ENCODE assay signal across 17 mouse cellular contexts in the genomic region with DNA sequence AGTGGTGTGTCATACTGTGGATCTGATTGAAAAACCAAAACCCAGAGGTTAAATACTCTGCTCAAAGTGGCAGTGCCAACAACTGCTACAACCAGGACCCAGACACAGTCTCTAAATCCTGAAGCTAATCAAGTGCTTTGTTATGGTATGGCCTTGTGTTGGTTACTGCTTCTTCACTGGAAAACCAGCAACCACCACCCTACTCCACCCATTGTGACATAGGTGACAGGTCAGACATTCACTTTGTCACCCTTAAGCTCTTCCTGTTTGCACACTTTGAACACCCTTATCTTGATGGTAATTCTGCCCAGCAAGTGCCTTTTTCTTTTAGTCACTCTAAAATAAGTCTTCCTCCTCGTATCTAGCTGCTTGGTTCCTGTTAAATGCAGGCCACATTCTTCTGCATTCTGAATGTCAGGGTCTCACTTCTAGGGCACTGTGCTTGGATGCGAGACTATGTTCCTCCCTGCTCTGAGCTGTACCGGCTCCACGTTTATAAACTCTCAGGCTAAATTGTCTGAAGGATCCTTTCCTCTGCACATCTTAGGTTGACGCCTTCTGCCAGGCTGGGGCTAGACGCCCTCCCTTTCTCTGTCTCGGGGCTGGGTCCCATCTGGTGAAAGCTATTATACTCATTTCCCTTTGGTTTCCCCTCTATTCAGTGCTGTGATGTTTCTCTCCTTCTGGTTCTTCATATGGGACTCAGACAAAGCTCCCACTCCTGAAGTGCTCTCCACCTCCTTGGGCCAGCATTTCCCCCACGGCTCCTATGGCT. TPM values are rescaled to one million over a fixed set of nuclear protein-coding genes. Genes with fewer than 3 reads are reported as not detected.
A peak's percentile ranks its signal among the peaks of the same experiment; 100 is the strongest.
DNase-seq lines count a peak whose midpoint lies in the region; ATAC-seq and TF ChIP-seq lines count a peak whose summit lies in the region.
"Had no signal": no experiment of that assay in that cellular context is flagged by ENCODE, and none has a peak within 500 bp of the region (broad histone marks: within the 10 kb centered on the region; RNA-seq: fewer than 3 reads in every experiment).

No protein-coding gene starts in this region.

- H3K27me3 ChIP-seq in MEL (ENCODE audit: control insufficient read depth in 1 of 2, insufficient read depth in 2 of 2, low read length in 2 of 2), result no peaks in the 10 kb centered on the region
- H3K27me3 ChIP-seq in forebrain, postnatal 0 days (ENCODE audit: insufficient read depth, low read length), result no peaks in the 10 kb centered on the region
- H3K27me3 ChIP-seq in splenic B cell, adult 2 months (ENCODE audit: control insufficient read depth, insufficient read depth, low read length, poor library complexity, severe bottlenecking), result no peaks in the 10 kb centered on the region
- H3K27me3 ChIP-seq: embryonic facial prominence, embryonic 15.5 days; intestine, embryonic 15.5 days had no signal

- DNase-seq in lung, postnatal 25 days (ENCODE audit: low spot score), result peak; percentile 30
- no peak for DNase-seq in lung, postnatal 14 days
- DNase-seq in MEL (ENCODE audit: low read depth, low spot score), result peak; percentile 9
- no peak for DNase-seq in forebrain, postnatal 0 days
- DNase-seq in splenic B cell, adult 2 months (ENCODE audit: low read depth, low spot score), result peak; percentile 35
- no peak for DNase-seq in urinary bladder, postnatal 4 days (ENCODE audit: low spot score in 2 of 2)
- no peak for DNase-seq in gastrocnemius, postnatal 4 days (ENCODE audit: low spot score in 2 of 2)
- DNase-seq in right cerebral cortex, postnatal 4 days, result no peak
- DNase-seq: cerebellum, postnatal 10 days; kidney, postnatal 14 days had no signal

- H3K79me2 ChIP-seq in MEL (ENCODE audit: control insufficient read depth, insufficient read depth, low read length, poor library complexity), result no peaks in the 10 kb centered on the region

- H3K9ac ChIP-seq in MEL (ENCODE audit: control insufficient read depth, low read depth, low read length, poor library complexity, severe bottlenecking), result no peak overlapping the region
- H3K9ac ChIP-seq in forebrain, postnatal 0 days, result no peak overlapping the region
- H3K9ac ChIP-seq: embryonic facial prominence, embryonic 15.5 days; intestine, embryonic 15.5 days; liver, embryonic 14.5 days had no signal

- no peak overlapping the region for H3K27ac ChIP-seq in MEL (ENCODE audit: control insufficient read depth, low read depth, low read length)
- no peak overlapping the region for H3K27ac ChIP-seq in forebrain, postnatal 0 days (ENCODE audit: low read depth, low read length)
- H3K27ac ChIP-seq: embryonic facial prominence, embryonic 15.5 days; intestine, embryonic 15.5 days; liver, embryonic 14.5 days had no signal

- H3K9me3 ChIP-seq in MEL (replicated peaks; ENCODE audit: insufficient read depth, low read length), result no peaks in the 10 kb centered on the region
- no peaks in the 10 kb centered on the region for H3K9me3 ChIP-seq in forebrain, postnatal 0 days (ENCODE audit: low read length)
- H3K9me3 ChIP-seq: embryonic facial prominence, embryonic 15.5 days; intestine, embryonic 15.5 days had no signal

- TF ChIP-seq RAD21 in MEL (IDR thresholded peaks at IDR 0.05; ENCODE audit: low read depth, low read length), result no peak

- H3K4me3 ChIP-seq in MEL (ENCODE audit: control insufficient read depth in 1 of 2, insufficient read depth in 1 of 2, low read depth in 2 of 2, low read length in 2 of 2), result no peak overlapping the region
- no peak overlapping the region for H3K4me3 ChIP-seq in forebrain, postnatal 0 days (ENCODE audit: low read depth, low read length)
- H3K4me3 ChIP-seq: embryonic facial prominence, embryonic 15.5 days; intestine, embryonic 15.5 days had no signal

- H3K4me2 ChIP-seq in forebrain, postnatal 0 days (ENCODE audit: low read depth), result no peak overlapping the region
- H3K4me2 ChIP-seq: embryonic facial prominence, embryonic 15.5 days; intestine, embryonic 15.5 days had no signal

- TF ChIP-seq EP300 in MEL (IDR thresholded peaks at IDR 0.05; ENCODE audit: low read depth in 1 of 2, low read length in 2 of 2), result no peak

- TF ChIP-seq CTCF in MEL (IDR thresholded peaks at IDR 0.05 in 2 of 3, conservative IDR thresholded peaks at IDR 0.05 in 1 of 3; ENCODE audit: control insufficient read depth in 1 of 3, insufficient read depth in 1 of 3, low read depth in 2 of 3, low read length in 3 of 3, poor library complexity in 1 of 3, severe bottlenecking in 1 of 3), result no peak
- no peak for TF ChIP-seq CTCF in forebrain, postnatal 0 days (IDR thresholded peaks at IDR 0.05; ENCODE audit: low read depth)

- peak; percentile 61 for ATAC-seq in forebrain, postnatal 0 days
- ATAC-seq: intestine, embryonic 15.5 days had no signal

- no peaks in the 10 kb centered on the region for H3K4me1 ChIP-seq in MEL (ENCODE audit: control insufficient read depth in 1 of 2, insufficient read depth in 2 of 2, low read length in 2 of 2)
- H3K4me1 ChIP-seq in forebrain, postnatal 0 days (ENCODE audit: insufficient read depth), result no peaks in the 10 kb centered on the region
- H3K4me1 ChIP-seq: embryonic facial prominence, embryonic 15.5 days; intestine, embryonic 15.5 days had no signal

- no peak for TF ChIP-seq POLR2A in MEL (IDR thresholded peaks at IDR 0.05; ENCODE audit: control insufficient read depth in 1 of 2, insufficient read depth in 1 of 2, low read depth in 1 of 2, low read length in 2 of 2, poor library complexity in 1 of 2)

- no peaks in the 10 kb centered on the region; a peak in 1 of 4 replicates for H3K36me3 ChIP-seq in MEL (ENCODE audit: control insufficient read depth in 1 of 2, insufficient read depth in 2 of 2, low read length in 2 of 2)
- no peaks in the 10 kb centered on the region for H3K36me3 ChIP-seq in forebrain, postnatal 0 days (ENCODE audit: insufficient read depth)
- no peaks in the 10 kb centered on the region for H3K36me3 ChIP-seq in splenic B cell, adult 2 months (ENCODE audit: control insufficient read depth, insufficient read depth, low read length, poor library complexity, severe bottlenecking)
- H3K36me3 ChIP-seq: embryonic facial prominence, embryonic 15.5 days; intestine, embryonic 15.5 days had no signal

- 57% methylated on average over 8 of the region's 8 CpGs for WGBS in forebrain, postnatal 0 days

TF ChIP-seq in MEL, 35 proteins besides CTCF, POLR2A, EP300 and RAD21:
- no peak for TF ChIP-seq ZC3H11A (IDR thresholded peaks at IDR 0.05; ENCODE audit: low read depth, low read length)
- TF ChIP-seq HCFC1 (IDR thresholded peaks at IDR 0.05; ENCODE audit: low read depth, low read length), result no peak
- no peak for TF ChIP-seq POLR2AphosphoS5 (IDR thresholded peaks at IDR 0.05; ENCODE audit: borderline replicate concordance, low read depth, low read length)
- TF ChIP-seq NRF1 (IDR thresholded peaks at IDR 0.05; ENCODE audit: insufficient read depth, low read depth, low read length, poor library complexity, severe bottlenecking), result no peak
- TF ChIP-seq UBTF (IDR thresholded peaks at IDR 0.05; ENCODE audit: borderline replicate concordance, insufficient read depth, low read depth, low read length), result no peak
- TF ChIP-seq RCOR1 (IDR thresholded peaks at IDR 0.05; ENCODE audit: low read depth, low read length), result no peak
- no peak for TF ChIP-seq MAFK (IDR thresholded peaks at IDR 0.05; ENCODE audit: borderline replicate concordance, low read depth, low read length)
- TF ChIP-seq POLR2AphosphoS2 (IDR thresholded peaks at IDR 0.05; ENCODE audit: low read length), result no peak
- no peak for TF ChIP-seq JUND (IDR thresholded peaks at IDR 0.05; ENCODE audit: low read depth, low read length)
- no peak for TF ChIP-seq GATA1 (IDR thresholded peaks at IDR 0.05; ENCODE audit: low read depth, low read length)
- no peak for TF ChIP-seq MEF2A (IDR thresholded peaks at IDR 0.05; ENCODE audit: extremely low read depth, insufficient replicate concordance, low read depth, low read length, poor library complexity, severe bottlenecking)
- no peak for TF ChIP-seq ZMIZ1 (IDR thresholded peaks at IDR 0.05; ENCODE audit: low read depth, low read length)
- TF ChIP-seq TBP (IDR thresholded peaks at IDR 0.05; ENCODE audit: low read depth, low read length), result no peak
- no peak for TF ChIP-seq ELF1 (IDR thresholded peaks at IDR 0.05; ENCODE audit: low read depth, low read length)
- no peak for TF ChIP-seq USF2 (IDR thresholded peaks at IDR 0.05; ENCODE audit: borderline replicate concordance in 1 of 2, insufficient read depth in 1 of 2, low read depth in 1 of 2, low read length in 2 of 2)
- TF ChIP-seq SIN3A (IDR thresholded peaks at IDR 0.05; ENCODE audit: low read length), result no peak
- no peak for TF ChIP-seq MYB (IDR thresholded peaks at IDR 0.05; ENCODE audit: low read depth, low read length)
TF ChIP-seq in MEL: peak in this region for 0.

RNA-seq across cellular contexts. Expression of a gene that starts 30.8 kb away (rescaled TPM):
- total RNA-seq in MEL (2012; rRNA removed), result not detected in 2 replicates
- not detected for polyA plus RNA-seq in MEL (2012; ENCODE audit: insufficient read depth in 1 of 2, insufficient read length in 2 of 2, low read depth in 1 of 2, low replicate concordance in 2 of 2, missing spikeins in 1 of 2)
- not detected in 2 replicates for total RNA-seq in forebrain, postnatal 0 days (2014; rRNA removed)
- not detected in 2 replicates for polyA plus RNA-seq in forebrain, postnatal 0 days (2015; fragmentation: Nextera tagmentation; extraction: Ambion mirVana)
- total RNA-seq in gastrocnemius, postnatal 4 days (2021), result not detected
- total RNA-seq: gastrocnemius, adult 18-20 months; left cerebral cortex, postnatal 36 days had no signal
- polyA plus RNA-seq: heart, embryonic 14.5 days; intestine, embryonic 15.5 days; liver, embryonic 14.5 days; neural tube, embryonic 11.5 days had no signal

Comparison
In these comparisons a context has a peak if more than half of its experiments do, and no peak if none do; other contexts are left out.
1. DNase-seq: peak in lung, postnatal 25 days (single experiment), MEL (single experiment) and splenic B cell, adult 2 months (single experiment); none in lung, postnatal 14 days (single experiment), forebrain, postnatal 0 days (single experiment), urinary bladder, postnatal 4 days (0 of 2), gastrocnemius, postnatal 4 days (0 of 2) and right cerebral cortex, postnatal 4 days (single experiment).